Mouse (Mus musculus) lung, adult 2 months (tissue): ENCODE data around the gene Rap2a.

Source experiments
- CTCF ChIP-seq: fragments of 200-500 bp; IDR thresholded peaks from 2 replicates; pipeline ENCODE4 v1.5.1; 2011; ENCODE audit warnings: mild to moderate bottlenecking, low read length, control low read depth; ENCODE audit not compliant: insufficient read depth
- POLR2A ChIP-seq: fragments of 200-500 bp; IDR thresholded peaks from 2 replicates; pipeline ENCODE4 v1.6.1; 2011; ENCODE audit warnings: low read depth, mild to moderate bottlenecking, control low read depth, low read length, borderline replicate concordance; ENCODE audit errors: extremely low read depth

DNA sequence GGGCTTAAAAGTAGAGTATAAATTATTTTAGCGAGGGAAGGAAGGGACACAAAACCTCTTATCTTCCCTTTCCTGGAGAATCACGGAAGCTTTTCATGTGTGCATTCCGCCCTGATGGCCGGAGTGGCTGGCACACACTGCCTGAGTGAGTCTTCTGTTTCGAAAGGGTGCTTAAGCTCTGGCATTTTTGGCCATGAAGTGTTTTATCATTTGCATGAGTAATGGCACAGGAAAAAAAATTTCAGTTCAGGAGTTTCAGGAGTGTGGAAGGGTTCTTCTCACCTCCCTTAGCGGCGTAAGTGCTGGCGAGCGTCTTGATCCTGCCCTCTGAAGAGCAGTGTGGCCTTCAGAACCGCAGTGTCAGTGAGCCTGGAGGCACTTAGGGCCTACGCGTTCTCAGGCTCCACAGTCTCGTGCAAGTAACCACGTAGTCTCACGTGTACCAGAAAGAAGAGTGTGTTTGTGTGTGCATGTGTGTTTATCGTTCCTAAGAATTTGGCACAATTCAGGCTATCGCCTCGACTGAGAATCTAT, 26.8 kb downstream of the Rap2a start:
- TF ChIP-seq POLR2A (no peak), CTCF (no peak)
